Mouse (Mus musculus): Measurements from ENCODE around the gene Mvb12b. TPM values are rescaled to one million over a fixed set of nuclear protein-coding genes. Genes with fewer than 3 reads are reported as not detected.

Gene Mvb12b
- total RNA-seq, 1 experiment: 5.0 TPM

DNA sequence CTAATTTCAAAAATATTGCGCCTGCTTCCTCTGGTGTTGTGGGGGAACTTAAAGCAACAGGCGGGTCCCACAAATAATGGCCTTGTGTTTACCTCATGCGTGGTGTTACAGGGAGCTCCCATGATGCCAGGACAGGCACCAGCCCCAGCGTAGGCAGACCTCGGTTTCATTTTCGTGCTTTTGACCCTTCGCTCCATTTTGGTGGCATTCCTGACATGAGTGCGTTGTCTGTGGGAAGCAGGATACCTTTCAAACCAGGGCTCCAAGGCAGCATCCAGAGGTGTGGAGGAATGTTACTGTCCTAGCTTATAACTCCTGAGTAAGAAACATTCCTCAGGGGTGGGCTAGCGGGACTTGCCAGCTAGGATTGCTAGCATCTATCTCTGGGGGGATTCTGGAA is 181.3 kb downstream of the Mvb12b start:
- Histone ChIP-seq H3K36me3 (ENCODE audit: control insufficient read depth, insufficient read depth, low read length, poor library complexity, severe bottlenecking) (no peaks in the 10 kb centered on the region), H3K9ac (ENCODE audit: insufficient read depth, low read depth, low read length, poor library complexity, severe bottlenecking) (no peak overlapping the region), H3K9me3 (ENCODE audit: control insufficient read depth, insufficient read depth, low read depth, low read length) (no peaks in the 10 kb centered on the region), H3K4me3 (ENCODE audit: insufficient read depth in 1 of 2, low read depth in 1 of 2, low read length in 2 of 2, poor library complexity in 1 of 2, severe bottlenecking in 1 of 2) (no peak overlapping the region), H3K4me1 (ENCODE audit: control insufficient read depth in 2 of 2, insufficient read depth in 2 of 2, low read length in 2 of 2, poor library complexity in 1 of 2) (no peaks in the 10 kb centered on the region), H3K27ac (ENCODE audit: insufficient read depth, low read depth, low read length, poor library complexity, severe bottlenecking) (no peak overlapping the region)
- DNase-seq (ENCODE audit: low read depth, low spot score): no peak
- TF ChIP-seq HCFC1 (IDR thresholded peaks at IDR 0.05; ENCODE audit: borderline replicate concordance, insufficient read depth, low read length) (no peak), MAFK (IDR thresholded peaks at IDR 0.05; ENCODE audit: insufficient read depth, low read depth, low read length) (no peak), ZC3H11A (IDR thresholded peaks at IDR 0.05; ENCODE audit: borderline replicate concordance, low read depth, low read length) (no peak), CHD2 (IDR thresholded peaks at IDR 0.05; ENCODE audit: low read depth, low read length) (no peak), ZNF384 (IDR thresholded peaks at IDR 0.05; ENCODE audit: low read depth, low read length) (no peak)
- in situ Hi-C loops (cut with MboI; ENCODE audit: low sequenced_read_pairs in 2 of 2, unreplicated experiment in 2 of 2): no loop called here

DNA sequence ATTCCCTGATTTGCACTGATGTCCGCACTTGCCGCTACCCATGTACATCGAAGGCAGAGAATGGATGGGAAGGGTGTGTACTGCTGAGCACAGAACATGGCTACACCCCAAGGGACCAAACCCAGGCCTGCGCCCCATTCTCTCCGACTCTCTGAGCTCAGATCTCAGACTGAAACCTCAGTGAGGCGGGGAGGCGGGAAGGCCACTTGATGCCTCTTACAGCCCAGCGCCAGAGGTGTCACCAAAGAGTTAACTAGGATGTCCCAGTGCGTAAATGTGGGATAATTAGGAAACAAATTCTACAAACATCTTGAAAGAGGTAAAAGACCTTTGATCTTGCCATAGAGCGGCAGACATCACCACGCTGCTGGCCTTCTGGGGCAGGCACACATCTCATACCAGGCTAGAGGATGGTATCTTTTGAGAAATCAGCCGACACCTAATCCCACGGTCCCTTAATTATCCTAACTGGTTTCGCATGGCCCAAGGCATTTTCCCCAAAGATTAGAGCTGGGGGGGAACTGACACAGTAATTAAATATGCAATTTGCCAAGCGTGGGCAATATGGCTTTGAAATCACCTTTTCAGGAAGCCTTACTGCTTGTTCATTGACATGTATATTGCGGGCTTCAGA is 181.9 kb downstream of the Mvb12b start:
- Histone ChIP-seq H3K4me3 (ENCODE audit: insufficient read depth in 1 of 2, low read depth in 1 of 2, low read length in 2 of 2, poor library complexity in 1 of 2, severe bottlenecking in 1 of 2) (no peak overlapping the region), H3K4me1 (ENCODE audit: control insufficient read depth in 2 of 2, insufficient read depth in 2 of 2, low read length in 2 of 2, poor library complexity in 1 of 2) (no peaks in the 10 kb centered on the region), H3K27ac (ENCODE audit: insufficient read depth, low read depth, low read length, poor library complexity, severe bottlenecking) (no peak overlapping the region), H3K9ac (ENCODE audit: insufficient read depth, low read depth, low read length, poor library complexity, severe bottlenecking) (no peak overlapping the region), H3K9me3 (ENCODE audit: control insufficient read depth, insufficient read depth, low read depth, low read length) (no peaks in the 10 kb centered on the region), H3K36me3 (ENCODE audit: control insufficient read depth, insufficient read depth, low read length, poor library complexity, severe bottlenecking) (no peaks in the 10 kb centered on the region)
- no peak for DNase-seq (ENCODE audit: low read depth, low spot score)
- TF ChIP-seq HCFC1 (IDR thresholded peaks at IDR 0.05; ENCODE audit: borderline replicate concordance, insufficient read depth, low read length): no peak
- no peak for TF ChIP-seq ZNF384 (IDR thresholded peaks at IDR 0.05; ENCODE audit: low read depth, low read length)
- TF ChIP-seq ZC3H11A (IDR thresholded peaks at IDR 0.05; ENCODE audit: borderline replicate concordance, low read depth, low read length): no peak
- no peak for TF ChIP-seq CHD2 (IDR thresholded peaks at IDR 0.05; ENCODE audit: low read depth, low read length)
- TF ChIP-seq MAFK (IDR thresholded peaks at IDR 0.05; ENCODE audit: insufficient read depth, low read depth, low read length): no peak
- in situ Hi-C loops (cut with MboI; ENCODE audit: low sequenced_read_pairs in 2 of 2, unreplicated experiment in 2 of 2): no loop called here

DNA sequence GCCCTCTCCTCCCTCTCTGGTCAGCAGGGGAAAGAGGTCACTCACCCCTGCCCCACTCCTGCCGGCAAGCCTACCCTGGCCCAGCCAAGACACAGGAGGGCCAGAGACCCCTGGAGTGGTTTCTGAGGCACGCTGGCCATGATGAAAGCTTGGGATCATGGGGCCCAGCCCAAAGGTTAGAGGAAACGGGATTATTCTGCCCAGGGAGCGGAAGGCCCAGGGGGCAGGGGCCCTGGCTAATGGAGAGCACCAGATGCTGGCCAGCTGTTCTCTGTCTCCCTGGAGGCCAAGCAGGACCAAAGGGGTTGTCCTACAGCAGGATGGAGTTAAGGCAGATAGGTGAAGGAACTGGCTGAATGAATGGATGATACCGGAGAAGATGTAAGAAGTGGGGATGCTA is 184.5 kb downstream of the Mvb12b start:
- no peaks in the 10 kb centered on the region for H3K36me3 ChIP-seq (ENCODE audit: control insufficient read depth, insufficient read depth, low read length, poor library complexity, severe bottlenecking)
- H3K9ac ChIP-seq (ENCODE audit: insufficient read depth, low read depth, low read length, poor library complexity, severe bottlenecking): no peak overlapping the region
- no peak overlapping the region for H3K4me3 ChIP-seq (ENCODE audit: insufficient read depth in 1 of 2, low read depth in 1 of 2, low read length in 2 of 2, poor library complexity in 1 of 2, severe bottlenecking in 1 of 2)
- no peak overlapping the region for H3K27ac ChIP-seq (ENCODE audit: insufficient read depth, low read depth, low read length, poor library complexity, severe bottlenecking)
- H3K4me1 ChIP-seq (ENCODE audit: control insufficient read depth in 2 of 2, insufficient read depth in 2 of 2, low read length in 2 of 2, poor library complexity in 1 of 2): no peaks in the 10 kb centered on the region
- TF ChIP-seq ZNF384 (IDR thresholded peaks at IDR 0.05; ENCODE audit: low read depth, low read length) (no peak), MAFK (IDR thresholded peaks at IDR 0.05; ENCODE audit: insufficient read depth, low read depth, low read length) (no peak), HCFC1 (IDR thresholded peaks at IDR 0.05; ENCODE audit: borderline replicate concordance, insufficient read depth, low read length) (no peak), CHD2 (IDR thresholded peaks at IDR 0.05; ENCODE audit: low read depth, low read length) (no peak)
- H3K9me3 ChIP-seq (ENCODE audit: control insufficient read depth, insufficient read depth, low read depth, low read length): no peaks in the 10 kb centered on the region
- DNase-seq (ENCODE audit: low read depth, low spot score): no peak
- in situ Hi-C loops (cut with MboI; ENCODE audit: low sequenced_read_pairs in 2 of 2, unreplicated experiment in 2 of 2): no loop called here

DNA sequence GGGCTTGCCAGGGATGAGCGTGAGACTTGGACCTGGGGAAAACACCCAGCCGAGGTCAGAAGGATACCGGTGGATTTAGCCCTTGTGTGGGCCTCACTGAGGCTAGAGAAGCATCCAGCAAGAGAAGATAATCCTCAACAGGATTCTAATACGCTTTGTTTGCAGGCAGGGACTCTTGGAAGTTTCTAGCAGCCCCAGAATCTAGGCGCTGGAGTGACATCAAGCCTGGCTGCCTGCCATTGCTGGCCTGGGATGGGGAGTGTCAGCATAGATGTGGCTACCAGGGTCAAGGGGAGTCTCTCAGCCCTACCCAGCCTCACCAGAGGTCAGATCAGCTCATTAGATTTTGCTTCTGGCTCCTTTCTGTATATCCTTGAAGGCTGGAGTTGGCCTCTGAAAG is 185.0 kb downstream of the Mvb12b start:
- Histone ChIP-seq H3K27ac (ENCODE audit: insufficient read depth, low read depth, low read length, poor library complexity, severe bottlenecking) (no peak overlapping the region), H3K4me1 (ENCODE audit: control insufficient read depth in 2 of 2, insufficient read depth in 2 of 2, low read length in 2 of 2, poor library complexity in 1 of 2) (no peaks in the 10 kb centered on the region)
- in situ Hi-C loops (cut with MboI; ENCODE audit: low sequenced_read_pairs in 2 of 2, unreplicated experiment in 2 of 2): no loop called here

DNA sequence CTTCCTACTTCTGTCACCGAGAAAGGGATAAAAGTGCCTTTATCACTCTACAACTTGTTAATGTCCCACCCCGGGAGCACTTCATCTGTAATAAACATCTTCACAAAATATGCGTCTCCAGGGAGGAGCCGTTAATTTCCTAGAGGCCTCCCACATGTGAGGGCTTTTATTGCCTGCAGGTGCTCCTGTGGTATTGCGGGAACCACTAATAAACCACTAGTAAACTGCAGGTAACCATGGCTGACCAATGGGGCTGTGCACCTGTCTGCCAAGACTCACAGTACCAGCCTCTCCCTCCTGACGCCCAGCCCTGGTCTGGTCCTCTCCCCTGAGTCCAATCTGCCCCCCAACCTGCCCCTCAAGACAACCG is 186.3 kb downstream of the Mvb12b start:
- no peak overlapping the region for H3K27ac ChIP-seq (ENCODE audit: insufficient read depth, low read depth, low read length, poor library complexity, severe bottlenecking)

More for the DNA sequence above, 185.0 kb downstream of the Mvb12b start:
- no peaks in the 10 kb centered on the region for H3K9me3 ChIP-seq (ENCODE audit: control insufficient read depth, insufficient read depth, low read depth, low read length)
- no peak overlapping the region for H3K4me3 ChIP-seq (ENCODE audit: insufficient read depth in 1 of 2, low read depth in 1 of 2, low read length in 2 of 2, poor library complexity in 1 of 2, severe bottlenecking in 1 of 2)
- H3K9ac ChIP-seq (ENCODE audit: insufficient read depth, low read depth, low read length, poor library complexity, severe bottlenecking): no peak overlapping the region
- DNase-seq (ENCODE audit: low read depth, low spot score): no peak
- H3K36me3 ChIP-seq (ENCODE audit: control insufficient read depth, insufficient read depth, low read length, poor library complexity, severe bottlenecking): no peaks in the 10 kb centered on the region
- TF ChIP-seq HCFC1 (IDR thresholded peaks at IDR 0.05; ENCODE audit: borderline replicate concordance, insufficient read depth, low read length) (no peak), ZC3H11A (IDR thresholded peaks at IDR 0.05; ENCODE audit: borderline replicate concordance, low read depth, low read length) (no peak), MAFK (IDR thresholded peaks at IDR 0.05; ENCODE audit: insufficient read depth, low read depth, low read length) (no peak), CHD2 (IDR thresholded peaks at IDR 0.05; ENCODE audit: low read depth, low read length) (no peak), ZNF384 (IDR thresholded peaks at IDR 0.05; ENCODE audit: low read depth, low read length) (no peak)

More for the DNA sequence above, 186.3 kb downstream of the Mvb12b start:
- TF ChIP-seq MAFK (IDR thresholded peaks at IDR 0.05; ENCODE audit: insufficient read depth, low read depth, low read length) (no peak), CHD2 (IDR thresholded peaks at IDR 0.05; ENCODE audit: low read depth, low read length) (no peak), ZNF384 (IDR thresholded peaks at IDR 0.05; ENCODE audit: low read depth, low read length) (no peak), HCFC1 (IDR thresholded peaks at IDR 0.05; ENCODE audit: borderline replicate concordance, insufficient read depth, low read length) (no peak), ZC3H11A (IDR thresholded peaks at IDR 0.05; ENCODE audit: borderline replicate concordance, low read depth, low read length) (no peak)
- no peaks in the 10 kb centered on the region for H3K4me1 ChIP-seq (ENCODE audit: control insufficient read depth in 2 of 2, insufficient read depth in 2 of 2, low read length in 2 of 2, poor library complexity in 1 of 2)
- no peaks in the 10 kb centered on the region for H3K36me3 ChIP-seq (ENCODE audit: control insufficient read depth, insufficient read depth, low read length, poor library complexity, severe bottlenecking)
- in situ Hi-C loops (cut with MboI; ENCODE audit: low sequenced_read_pairs in 2 of 2, unreplicated experiment in 2 of 2): no loop called here
- H3K9ac ChIP-seq (ENCODE audit: insufficient read depth, low read depth, low read length, poor library complexity, severe bottlenecking): no peak overlapping the region
- no peaks in the 10 kb centered on the region for H3K9me3 ChIP-seq (ENCODE audit: control insufficient read depth, insufficient read depth, low read depth, low read length)
- no peak for DNase-seq (ENCODE audit: low read depth, low spot score)
- H3K4me3 ChIP-seq (ENCODE audit: insufficient read depth in 1 of 2, low read depth in 1 of 2, low read length in 2 of 2, poor library complexity in 1 of 2, severe bottlenecking in 1 of 2): no peak overlapping the region
